Mouse (Mus musculus) spleen, adult 2 months (tissue): Measurements from ENCODE around the gene Marveld3. TPM values are rescaled to one million over a fixed set of nuclear protein-coding genes. Genes with fewer than 3 reads are reported as not detected.
A peak's percentile ranks its signal among the peaks of the same experiment; 100 is the strongest.

Experiments
- DNase-seq, 2 experiments: peaks; one replicate each; pipeline versions ENCODE4 v3.0.0 to v3.0.0-alpha.2; 2012 to 2021; ENCODE audit warnings: low spot score in 2 of 2, low read depth in 1 of 2
- H3K27ac ChIP-seq: fragments of 200-500 bp; 2 replicates; pipeline ENCODE4 v1.5.1; 2012; ENCODE audit warnings: low read length, inconsistent platforms; ENCODE audit not compliant: insufficient read depth
- H3K27me3 ChIP-seq: fragments of 200-500 bp; 2 replicates; pipeline ENCODE4 v1.6.1; 2012; ENCODE audit warnings: mild to moderate bottlenecking, moderate library complexity, low read length, inconsistent platforms; ENCODE audit not compliant: control insufficient read depth, insufficient read depth
- H3K36me3 ChIP-seq: fragments of 200-500 bp; 2 replicates; pipeline ENCODE4 v1.6.1; 2012; ENCODE audit warnings: mild to moderate bottlenecking, low read length, inconsistent platforms; ENCODE audit not compliant: control insufficient read depth, insufficient read depth
- H3K4me1 ChIP-seq: fragments of 200-500 bp; 2 replicates; pipeline ENCODE4 v1.6.1; 2011; ENCODE audit warnings: inconsistent platforms; ENCODE audit not compliant: control insufficient read depth, insufficient read depth, insufficient read length
- H3K4me3 ChIP-seq: fragments of 200-500 bp; 2 replicates; pipeline ENCODE4 v1.5.1; 2011; ENCODE audit warnings: mild to moderate bottlenecking, inconsistent platforms; ENCODE audit not compliant: insufficient read depth, insufficient read length; ENCODE audit errors: extremely low read depth
- CTCF ChIP-seq: fragments of 200-500 bp; IDR thresholded peaks from 2 replicates; pipeline ENCODE4 v1.5.1; 2011; ENCODE audit warnings: mild to moderate bottlenecking, inconsistent platforms; ENCODE audit not compliant: insufficient read depth, insufficient read length, insufficient replicate concordance; ENCODE audit errors: extremely low read depth
- POLR2A ChIP-seq: fragments of 200-500 bp; IDR thresholded peaks from 2 replicates; pipeline ENCODE4 v1.6.1; 2011; ENCODE audit warnings: low read depth, low read length, inconsistent platforms
- WGBS: fragments of 180-500 bp; shearing (Covaris S2); methylation state at CpG from one replicate; pipeline ENCODE4 v1.1.7; 2018; 5-methylcytosine and 5-hydroxymethylcytosine counted together
- polyA plus RNA-seq: library from polyadenylated mRNA; depleted of rRNA; stranded (reverse); fragments of >200 nt; gene quantifications from 2 replicates; pipeline ENCODE4 v1.2.3, GENCODE M21; 2012

Marveld3 gene
- polyA plus RNA-seq, 1 experiment, result 0.11 TPM

GRCm38 (mm10) chr8:109957167-109958028 lies 4.6 kb downstream of the Marveld3 start:
- H3K27me3 ChIP-seq, result peaks cover 7% of the 10 kb centered on the region
- 32% methylated on average over 16 of the region's 16 CpGs for WGBS
- no peak overlapping the region for H3K4me3 ChIP-seq
- TF ChIP-seq CTCF, result no peak
- no peak for TF ChIP-seq POLR2A
- H3K27ac ChIP-seq, result no peak overlapping the region
- peaks cover 5% of the 10 kb centered on the region; the same call in 1 of the 2 replicates for H3K4me1 ChIP-seq
- H3K36me3 ChIP-seq, result no peaks in the 10 kb centered on the region
- DNase-seq, result peak; percentile 41 to 44

- Histone ChIP-seq H3K4me3 (no peak overlapping the region), H3K27me3 (no peaks in the 10 kb centered on the region), H3K36me3 (no peaks in the 10 kb centered on the region), H3K27ac (no peak overlapping the region), H3K4me1 (no peaks in the 10 kb centered on the region)
- DNase-seq, result no peak
- TF ChIP-seq POLR2A, result no peak
- TF ChIP-seq CTCF, result no peak
- whole genome bisulfite sequencing, result 79% methylated on average over 13 of the region's 13 CpGs
Observed at GRCm38 (mm10) chr8:109954486-109954948, 7.5 kb downstream of the Marveld3 start.

GRCm38 (mm10) chr8:109952171-109952570 lies 9.8 kb downstream of the Marveld3 start:
- Histone ChIP-seq H3K27me3 (peaks cover 5% of the 10 kb centered on the region; the same call in 1 of the 2 replicates), H3K36me3 (no peaks in the 10 kb centered on the region), H3K4me1 (no peaks in the 10 kb centered on the region), H3K27ac (no peak overlapping the region), H3K4me3 (no peak overlapping the region)
- TF ChIP-seq CTCF (no peak), POLR2A (no peak)
- no peak for DNase-seq
- WGBS, result 79% methylated on average over 7 of the region's 7 CpGs

- no peaks in the 10 kb centered on the region for H3K4me1 ChIP-seq
- 7% methylated on average over 19 of the region's 19 CpGs for WGBS
- H3K4me3 ChIP-seq, result no peak overlapping the region
- H3K27ac ChIP-seq, result no peak overlapping the region
- no peaks in the 10 kb centered on the region for H3K36me3 ChIP-seq
- no peak for DNase-seq
- H3K27me3 ChIP-seq, result peaks cover 5% of the 10 kb centered on the region; the same call in 1 of the 2 replicates
- TF ChIP-seq POLR2A, result no peak
- TF ChIP-seq CTCF, result no peak
Observed at GRCm38 (mm10) chr8:109948285-109948564, 13.8 kb downstream of the Marveld3 start.

- Histone ChIP-seq H3K27me3 (peaks cover 5% of the 10 kb centered on the region; the same call in 1 of the 2 replicates), H3K36me3 (no peaks in the 10 kb centered on the region), H3K4me1 (no peaks in the 10 kb centered on the region), H3K27ac (no peak overlapping the region), H3K4me3 (no peak overlapping the region)
- WGBS, result 10% methylated on average over 26 of the region's 26 CpGs
- TF ChIP-seq CTCF (peak; percentile 20; the same call in 1 of the 2 replicates), POLR2A (no peak)
- no peak for DNase-seq
Observed at GRCm38 (mm10) chr8:109947447-109948284, 14.3 kb downstream of the Marveld3 start.

GRCm38 (mm10) chr8:109946272-109946671 lies 15.7 kb downstream of the Marveld3 start:
- Histone ChIP-seq H3K27ac (no peak overlapping the region), H3K4me3 (no peak overlapping the region), H3K27me3 (peaks cover 5% of the 10 kb centered on the region; the same call in 1 of the 2 replicates), H3K4me1 (no peaks in the 10 kb centered on the region), H3K36me3 (peaks cover 2% of the 10 kb centered on the region; the same call in 1 of the 2 replicates)
- 93% methylated on average over 7 of the region's 7 CpGs for WGBS
- DNase-seq, result no peak
- TF ChIP-seq CTCF (no peak), POLR2A (no peak)
